Mouse (Mus musculus) heart, embryonic 16.5 days (tissue): ENCODE measurements around the gene Zfp870. TPM values are rescaled to one million over a fixed set of nuclear protein-coding genes. Genes with fewer than 3 reads are reported as not detected.
A peak's percentile ranks its signal among the peaks of the same experiment; 100 is the strongest.

ENCODE experiments used
- ATAC-seq: fragments of 200-750 bp; cut with Nextera tagmentation; replicated peaks from 2 replicates; pipeline ENCODE4 v1.8.0; 2017; ENCODE audit warnings: moderate number of reproducible peaks; ENCODE audit not compliant: insufficient read depth, low FRiP score; ENCODE audit errors: extremely low read depth
- H3K27ac ChIP-seq: fragments of 300-500 bp; sonication (generic); 2 replicates; pipeline ENCODE4 v1.5.1; 2014; ENCODE audit warnings: mild to moderate bottlenecking, low read length, control low read depth, moderate library complexity
- H3K27me3 ChIP-seq: fragments of 300-500 bp; sonication (generic); 2 replicates; pipeline ENCODE4 v1.6.1; 2014; ENCODE audit warnings: low read length, mixed read lengths; ENCODE audit not compliant: control insufficient read depth, insufficient read depth
- H3K36me3 ChIP-seq: fragments of 300-500 bp; sonication (generic); 2 replicates; pipeline ENCODE4 v1.6.1; 2014; ENCODE audit not compliant: control insufficient read depth, insufficient read depth
- H3K4me1 ChIP-seq: fragments of 300-500 bp; sonication (generic); 2 replicates; pipeline ENCODE4 v1.6.1; 2014; ENCODE audit warnings: low read length, mixed read lengths; ENCODE audit not compliant: control insufficient read depth, insufficient read depth
- H3K4me2 ChIP-seq: fragments of 300-500 bp; sonication (generic); 2 replicates; pipeline ENCODE4 v1.6.1; 2014; ENCODE audit warnings: low read depth, mild to moderate bottlenecking, control low read depth, low read length
- H3K4me3 ChIP-seq: fragments of 300-500 bp; sonication (generic); 2 replicates; pipeline ENCODE4 v1.5.1; 2014; ENCODE audit warnings: mild to moderate bottlenecking, control low read depth, low read length
- H3K9ac ChIP-seq: fragments of 300-500 bp; sonication (generic); 2 replicates; pipeline ENCODE4 v1.6.1; 2014; ENCODE audit warnings: low read length, control low read depth
- H3K9me3 ChIP-seq: fragments of 300-500 bp; sonication (generic); replicated peaks from 2 replicates; pipeline ENCODE4 v1.6.1; 2016; ENCODE audit warnings: low read length; ENCODE audit not compliant: control insufficient read depth
- WGBS: fragments of 180-500 bp; shearing (Covaris S2); extraction: QIAGEN DNeasy Blood & Tissue Kit; methylation state at CpG from one replicate; pipeline ENCODE4 v1.1.7; 2014; 5-methylcytosine and 5-hydroxymethylcytosine counted together
- polyA plus RNA-seq: library from polyadenylated mRNA; unstranded; fragments of >200 nt; fragmentation: Nextera tagmentation; extraction: Ambion mirVana; gene quantifications from 2 replicates; pipeline ENCODE4 v1.2.1, GENCODE M21; 2015

Zfp870 gene
- polyA plus RNA-seq, result 6.7 TPM in 2 replicates

GRCm38 (mm10) chr17:32891239-32892180 lies at the start of gene Zfp870:
TSS of gene Zfp870 (minus strand) at chr17:32891642.
- H3K9me3 ChIP-seq, result no peaks in the 10 kb centered on the region
- peak; percentile 96 for ATAC-seq
- peak within 1 kb of the TSS; percentile 76 for H3K27ac ChIP-seq
- no peaks in the 10 kb centered on the region for H3K36me3 ChIP-seq
- WGBS, result 12% methylated on average over 33 of the region's 33 CpGs
- peak within 1 kb of the TSS; percentile 72 for H3K4me2 ChIP-seq
- peak within 1 kb of the TSS; percentile 72 for H3K4me3 ChIP-seq
- no peaks in the 10 kb centered on the region for H3K27me3 ChIP-seq
- peaks cover 8% of the 10 kb centered on the region for H3K4me1 ChIP-seq
- peak within 1 kb of the TSS; percentile 82 for H3K9ac ChIP-seq

- 71% methylated on average over 4 of the region's 4 CpGs for WGBS
- ATAC-seq, result no peak
- Histone ChIP-seq H3K27ac (no peak overlapping the region), H3K27me3 (no peaks in the 10 kb centered on the region), H3K4me1 (no peaks in the 10 kb centered on the region), H3K36me3 (no peaks in the 10 kb centered on the region), H3K9me3 (no peaks in the 10 kb centered on the region), H3K4me2 (no peak overlapping the region), H3K9ac (no peak overlapping the region), H3K4me3 (no peak overlapping the region)
Observed at GRCm38 (mm10) chr17:32939831-32940230, 48.4 kb upstream of the Zfp870 start.

GRCm38 (mm10) chr17:32927803-32928202 lies 36.4 kb upstream of the Zfp870 start:
- Histone ChIP-seq H3K4me3 (no peak overlapping the region), H3K4me1 (no peaks in the 10 kb centered on the region), H3K9me3 (no peaks in the 10 kb centered on the region), H3K27ac (no peak overlapping the region), H3K9ac (no peak overlapping the region), H3K36me3 (no peaks in the 10 kb centered on the region), H3K4me2 (no peak overlapping the region), H3K27me3 (0 out of 2 replicates have a peak, but pooled peaks cover 4% of the 10 kb centered on the region)
- ATAC-seq, result no peak
- 74% methylated on average over 5 of the region's 5 CpGs for WGBS

- 12% methylated on average over 32 of the region's 32 CpGs for WGBS
- Histone ChIP-seq H3K4me2 (peak overlapping the region; percentile 90), H3K9ac (peak overlapping the region; percentile 81), H3K4me1 (no peaks in the 10 kb centered on the region), H3K9me3 (peaks cover 5% of the 10 kb centered on the region), H3K4me3 (peak overlapping the region; percentile 66), H3K27me3 (0 out of 2 replicates have a peak, but pooled peaks cover 4% of the 10 kb centered on the region), H3K36me3 (no peaks in the 10 kb centered on the region), H3K27ac (peak overlapping the region; percentile 68)
- ATAC-seq, result peak; percentile 92
Observed at GRCm38 (mm10) chr17:32924658-32925312, 33.3 kb upstream of the Zfp870 start.

- Histone ChIP-seq H3K27me3 (0 out of 2 replicates have a peak, but pooled peaks cover 4% of the 10 kb centered on the region), H3K4me2 (no peak overlapping the region), H3K27ac (no peak overlapping the region), H3K4me1 (no peaks in the 10 kb centered on the region), H3K9me3 (peaks cover 5% of the 10 kb centered on the region), H3K9ac (no peak overlapping the region), H3K36me3 (no peaks in the 10 kb centered on the region), H3K4me3 (no peak overlapping the region)
- ATAC-seq, result no peak
- 76% methylated on average over 1 of the region's 1 CpGs for WGBS
Observed at GRCm38 (mm10) chr17:32923681-32924080, 32.2 kb upstream of the Zfp870 start.

- Histone ChIP-seq H3K9me3 (peaks cover 5% of the 10 kb centered on the region), H3K27ac (no peak overlapping the region), H3K4me3 (no peak overlapping the region), H3K9ac (no peak overlapping the region), H3K27me3 (peaks cover 2% of the 10 kb centered on the region; the same call in 1 of the 2 replicates), H3K4me1 (no peaks in the 10 kb centered on the region), H3K4me2 (no peak overlapping the region), H3K36me3 (no peaks in the 10 kb centered on the region)
- WGBS, result 66% methylated on average over 2 of the region's 2 CpGs
- no peak for ATAC-seq
Observed at GRCm38 (mm10) chr17:32919123-32919522, 27.7 kb upstream of the Zfp870 start.

GRCm38 (mm10) chr17:32917131-32917530 lies 25.7 kb upstream of the Zfp870 start, which contains the start of gene Cyp4f14:
TSS of gene Cyp4f14 (minus strand) at chr17:32917342.
- WGBS, result 46% methylated on average over 2 of the region's 2 CpGs
- no peak within 1 kb of the TSS for H3K4me3 ChIP-seq
- peaks cover 5% of the 10 kb centered on the region for H3K9me3 ChIP-seq
- ATAC-seq, result no peak
- H3K27ac ChIP-seq, result no peak within 1 kb of the TSS
- H3K4me2 ChIP-seq, result no peak within 1 kb of the TSS
- no peaks in the 10 kb centered on the region for H3K4me1 ChIP-seq
- H3K36me3 ChIP-seq, result no peaks in the 10 kb centered on the region
- H3K9ac ChIP-seq, result no peak within 1 kb of the TSS
- peaks cover 2% of the 10 kb centered on the region; the same call in 1 of the 2 replicates for H3K27me3 ChIP-seq

GRCm38 (mm10) chr17:32916075-32916474 lies 24.6 kb upstream of the Zfp870 start:
- H3K36me3 ChIP-seq, result no peaks in the 10 kb centered on the region
- H3K27ac ChIP-seq, result no peak overlapping the region
- no peaks in the 10 kb centered on the region for H3K4me1 ChIP-seq
- 73% methylated on average over 1 of the region's 1 CpGs for WGBS
- ATAC-seq, result no peak
- no peak overlapping the region for H3K4me2 ChIP-seq
- H3K9ac ChIP-seq, result no peak overlapping the region
- no peak overlapping the region for H3K4me3 ChIP-seq
- H3K9me3 ChIP-seq, result peaks cover 5% of the 10 kb centered on the region
- H3K27me3 ChIP-seq, result peaks cover 2% of the 10 kb centered on the region; the same call in 1 of the 2 replicates
